Mouse (Mus musculus) G1E (cell line): ENCODE data around the gene Pappa2. TPM values are rescaled to one million over a fixed set of nuclear protein-coding genes. Genes with fewer than 3 reads are reported as not detected.

ENCODE experiments used
- ATAC-seq: 2 replicates; pipeline ENCODE4 v1.8.0; 2016; ENCODE audit warnings: mild to moderate bottlenecking; ENCODE audit not compliant: insufficient number of reproducible peaks, poor library complexity, low FRiP score, severe bottlenecking; ENCODE audit errors: extremely low read depth
- DNase-seq: peaks from one replicate; pipeline ENCODE4 v3.0.0; 2012; ENCODE audit warnings: low spot score
- H3K27me3 ChIP-seq: 2 replicates; pipeline ENCODE4 v1.6.1; 2012; ENCODE audit warnings: mild to moderate bottlenecking, low read length, inconsistent platforms; ENCODE audit not compliant: insufficient read depth
- H3K36me3 ChIP-seq: replicated peaks from 2 replicates; pipeline ENCODE3; 2012; ENCODE audit warnings: mild to moderate bottlenecking, inconsistent platforms
- H3K4me1 ChIP-seq: 2 replicates; pipeline ENCODE4 v1.6.1; 2012; ENCODE audit warnings: low read depth, low read length, inconsistent platforms, mixed read lengths; ENCODE audit not compliant: insufficient read depth
- H3K4me3 ChIP-seq: 2 replicates; pipeline ENCODE4 v1.5.1; 2012; ENCODE audit warnings: low read depth, mild to moderate bottlenecking, inconsistent platforms, low read length, moderate library complexity, mixed read lengths
- H3K9me3 ChIP-seq: replicated peaks from 2 replicates; pipeline ENCODE4 v1.6.1; 2012; ENCODE audit warnings: inconsistent platforms
- CTCF ChIP-seq: IDR thresholded peaks from 2 replicates; pipeline ENCODE4 v1.5.1; 2012; ENCODE audit warnings: low read depth, low read length, inconsistent platforms, mixed read lengths
- GATA1 ChIP-seq: IDR thresholded peaks from 2 replicates; pipeline ENCODE4 v1.6.1; 2012; ENCODE audit warnings: borderline replicate concordance, low read length, inconsistent platforms, mixed read lengths
- GATA2 ChIP-seq: IDR thresholded peaks from 2 replicates; pipeline ENCODE4 v1.6.1; 2012; ENCODE audit warnings: low read depth, low read length, inconsistent platforms, borderline replicate concordance
- POLR2AphosphoS5 ChIP-seq: IDR thresholded peaks from 2 replicates; pipeline ENCODE4 v1.6.1; 2012; ENCODE audit warnings: low read depth, low read length, inconsistent platforms; ENCODE audit not compliant: insufficient replicate concordance
- TAL1 ChIP-seq: conservative IDR thresholded peaks from 2 replicates; pipeline ENCODE4 v1.6.1; 2012; ENCODE audit warnings: low read depth, low read length, inconsistent platforms, mixed read lengths
- polyA plus RNA-seq: library from polyadenylated mRNA; stranded (reverse); fragments of >175 nt; gene quantifications from 2 replicates; pipeline ENCODE4 v1.2.3, GENCODE M21; 2012
- total RNA-seq, 2 experiments: library from RNA; stranded (forward) in 1 of 2; stranded (reverse) in 1 of 2; fragments of 200-1000 nt in 1 of 2; fragments of >200 nt in 1 of 2; fragmentation: Nextera tagmentation in 1 of 2; gene quantifications; 2 replicates each; pipeline ENCODE4 v1.2.3; 2014 to 2017

Gene Pappa2
- total and polyA plus RNA-seq, 3 experiments, result 0.05 TPM; not detected in 2

DNA sequence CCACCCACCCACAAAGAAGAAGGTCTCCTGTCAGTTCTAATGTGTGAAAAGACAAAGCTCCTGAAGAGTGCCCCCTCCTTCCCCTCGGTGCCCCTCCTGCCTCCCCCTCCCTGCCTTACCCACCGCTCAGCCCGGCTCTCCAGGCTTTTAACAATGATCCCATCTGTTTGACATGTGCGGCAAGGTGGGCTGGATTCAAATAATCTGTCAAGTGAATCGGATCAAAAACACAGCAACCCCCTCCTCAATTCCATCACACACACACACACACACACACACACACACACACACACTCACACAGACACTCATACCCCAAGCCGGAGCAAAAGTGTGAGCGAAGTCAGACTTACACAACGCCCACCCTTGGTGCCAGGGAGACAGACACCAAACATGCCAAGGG is 19.7 kb downstream of the Pappa2 start:
- DNase-seq (no peak), ATAC-seq (no peak)
- Histone ChIP-seq H3K27me3 (no peaks in the 10 kb centered on the region), H3K4me1 (no peaks in the 10 kb centered on the region), H3K36me3 (no peaks in the 10 kb centered on the region), H3K9me3 (peaks cover 28% of the 10 kb centered on the region), H3K4me3 (no peak overlapping the region)
- TF ChIP-seq POLR2AphosphoS5 (no peak), GATA1 (no peak), CTCF (no peak), TAL1 (no peak)

DNA sequence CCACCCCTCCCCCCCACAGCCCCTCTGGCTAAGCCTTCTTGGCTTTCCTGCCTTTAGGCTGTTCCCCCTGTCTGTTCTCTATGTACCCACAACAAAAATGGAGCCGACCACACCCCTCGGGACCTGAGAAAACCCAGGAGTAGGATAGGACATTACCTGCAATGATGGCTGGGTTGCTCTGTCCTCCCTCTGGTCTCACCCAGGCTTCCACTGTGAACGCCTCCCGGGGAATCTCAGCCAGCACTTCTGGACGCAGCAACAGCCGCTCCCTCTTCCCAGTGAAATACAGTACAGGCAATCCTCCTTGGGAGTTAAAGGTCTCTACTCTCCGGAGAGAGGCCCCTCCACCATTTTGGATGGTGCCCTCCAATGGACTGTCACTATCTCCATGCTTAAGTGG is 23.9 kb downstream of the Pappa2 start:
- Histone ChIP-seq H3K4me3 (no peak overlapping the region), H3K36me3 (no peaks in the 10 kb centered on the region), H3K27me3 (no peaks in the 10 kb centered on the region), H3K9me3 (peaks cover 43% of the 10 kb centered on the region), H3K4me1 (no peaks in the 10 kb centered on the region)
- DNase-seq, result no peak
- TF ChIP-seq POLR2AphosphoS5, result no peak
- TF ChIP-seq TAL1, result no peak
- TF ChIP-seq GATA2, result no peak
- no peak for TF ChIP-seq CTCF
- no peak for TF ChIP-seq GATA1
- ATAC-seq, result no peak

DNA sequence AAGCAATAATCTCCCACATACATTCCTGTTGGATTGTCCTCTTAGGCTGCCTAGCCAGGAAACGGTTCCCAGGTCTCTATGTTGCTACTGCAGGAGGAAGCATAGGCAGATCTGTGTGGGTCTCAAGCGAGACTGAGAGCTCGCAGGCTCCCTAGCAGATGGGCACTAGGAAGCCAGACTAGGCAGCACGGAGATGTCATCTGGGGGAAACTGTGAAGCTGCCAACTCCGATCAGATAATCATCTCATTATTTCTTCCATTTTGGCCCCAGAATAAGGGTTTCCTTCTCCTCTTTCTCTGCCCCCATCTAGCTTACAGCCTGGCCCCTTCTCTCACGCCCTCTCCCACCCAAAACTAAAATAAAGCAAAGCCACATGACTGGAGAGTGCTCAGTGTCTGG is 25.5 kb downstream of the Pappa2 start:
- TF ChIP-seq POLR2AphosphoS5 (no peak), GATA1 (no peak), CTCF (no peak), TAL1 (no peak), GATA2 (no peak)
- no peaks in the 10 kb centered on the region for H3K4me1 ChIP-seq
- DNase-seq (no peak), ATAC-seq (no peak)
- no peaks in the 10 kb centered on the region for H3K27me3 ChIP-seq
- H3K36me3 ChIP-seq, result no peaks in the 10 kb centered on the region
- no peak overlapping the region for H3K4me3 ChIP-seq
- H3K9me3 ChIP-seq, result peaks cover 50% of the 10 kb centered on the region

DNA sequence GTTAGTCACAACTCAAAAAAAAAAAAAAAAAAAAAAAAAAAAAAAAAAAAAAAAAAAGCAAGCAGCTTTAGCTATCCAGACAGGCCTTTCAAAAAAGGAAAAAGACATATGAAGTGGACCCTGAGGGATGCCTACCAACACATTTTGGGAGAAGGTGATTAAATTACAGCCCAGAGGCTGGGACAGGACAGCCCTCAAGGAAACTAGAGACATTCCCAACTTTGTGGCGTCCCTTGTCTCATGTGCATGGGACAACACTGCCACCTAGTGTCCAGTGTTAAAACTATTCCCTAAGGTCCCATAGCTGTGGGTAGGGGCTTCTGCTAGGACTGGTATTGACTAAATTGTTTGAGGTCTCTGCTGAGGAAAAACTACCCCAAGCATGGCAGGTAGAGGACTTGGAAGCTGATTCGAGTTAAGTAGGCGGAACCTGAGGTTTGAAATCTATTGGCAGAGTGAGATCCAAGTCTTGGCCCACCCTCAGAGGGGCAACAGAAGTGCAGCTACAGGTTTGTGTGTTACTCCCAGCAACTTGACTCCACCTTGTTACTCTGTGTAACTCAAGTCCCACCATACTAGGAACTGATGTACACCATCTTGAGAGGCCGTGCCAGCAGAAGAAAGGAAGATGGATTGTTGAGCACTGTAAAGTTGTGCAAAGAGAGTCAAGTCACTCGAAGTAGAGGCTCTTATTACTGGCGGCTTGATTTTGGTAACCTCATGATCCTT is 26.6 kb downstream of the Pappa2 start:
- Histone ChIP-seq H3K27me3 (no peaks in the 10 kb centered on the region), H3K4me1 (no peaks in the 10 kb centered on the region), H3K4me3 (no peak overlapping the region), H3K9me3 (peaks cover 55% of the 10 kb centered on the region), H3K36me3 (no peaks in the 10 kb centered on the region)
- DNase-seq (no peak), ATAC-seq (no peak)
- TF ChIP-seq POLR2AphosphoS5, result no peak
- no peak for TF ChIP-seq GATA1
- TF ChIP-seq TAL1, result no peak
- TF ChIP-seq GATA2, result no peak
- TF ChIP-seq CTCF, result no peak

DNA sequence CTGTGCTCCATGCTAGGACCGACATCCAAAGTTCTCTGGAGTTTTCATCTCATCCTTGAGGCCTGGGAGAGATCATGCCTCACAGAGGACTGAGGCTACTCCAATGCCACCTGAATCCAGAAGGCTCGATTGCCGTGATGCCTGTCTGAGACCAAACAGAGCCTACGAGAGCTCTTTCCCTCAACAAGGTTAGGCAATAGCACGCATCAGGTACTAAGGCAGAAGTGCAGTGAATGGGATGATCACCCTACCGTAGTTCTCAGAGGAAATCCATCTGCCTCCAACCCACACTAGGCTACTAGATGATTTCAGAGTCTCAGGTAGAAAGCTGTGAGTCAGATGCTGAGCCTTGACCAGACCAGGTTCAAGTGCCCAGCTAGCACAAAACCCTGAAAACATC is 31.2 kb downstream of the Pappa2 start:
- DNase-seq, result no peak
- TF ChIP-seq GATA2 (no peak), TAL1 (no peak), GATA1 (no peak), CTCF (no peak), POLR2AphosphoS5 (no peak)
- Histone ChIP-seq H3K4me3 (no peak overlapping the region), H3K36me3 (no peaks in the 10 kb centered on the region), H3K9me3 (peaks cover 47% of the 10 kb centered on the region), H3K27me3 (no peaks in the 10 kb centered on the region), H3K4me1 (no peaks in the 10 kb centered on the region)
- no peak for ATAC-seq

DNA sequence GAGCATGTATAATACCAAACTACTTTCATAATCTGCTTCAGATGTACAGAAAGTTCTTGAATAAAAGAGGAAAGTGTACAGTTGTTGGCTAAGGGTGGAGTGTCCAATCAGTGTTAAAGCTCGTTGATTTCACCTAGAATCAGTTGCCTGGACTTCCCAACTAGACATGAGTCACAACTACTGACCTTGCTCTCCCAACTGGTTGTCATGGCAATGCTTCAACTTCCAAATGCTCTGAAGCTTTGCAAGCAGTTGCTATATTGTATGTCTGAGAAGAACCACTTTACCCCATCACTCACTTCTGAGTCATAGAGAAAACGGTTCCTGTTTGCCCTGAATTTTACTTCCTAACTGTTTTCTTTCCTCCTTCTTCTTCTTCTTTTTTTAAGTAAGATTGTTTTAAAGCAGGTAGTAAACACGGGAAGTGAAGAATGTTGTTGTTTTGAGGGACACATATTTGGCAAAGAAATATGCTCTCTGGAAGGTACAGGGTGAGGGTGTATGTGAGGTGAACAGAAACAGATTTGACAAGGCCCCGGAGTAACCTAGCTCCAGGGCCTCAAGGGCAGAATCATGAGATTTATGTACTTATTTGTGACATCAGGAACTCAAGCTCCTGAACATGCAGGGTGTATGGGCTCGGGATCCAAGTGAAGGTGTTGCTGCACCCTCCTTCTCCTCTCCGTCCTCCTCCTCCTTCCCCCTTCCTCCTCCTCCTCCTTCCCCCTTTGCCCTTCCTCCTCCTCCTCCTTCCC is 32.1 kb downstream of the Pappa2 start:
- H3K27me3 ChIP-seq, result no peaks in the 10 kb centered on the region
- H3K9me3 ChIP-seq, result peaks cover 41% of the 10 kb centered on the region
- TF ChIP-seq POLR2AphosphoS5 (no peak), GATA1 (no peak), CTCF (no peak), GATA2 (no peak), TAL1 (no peak)
- DNase-seq (no peak), ATAC-seq (no peak)
- no peaks in the 10 kb centered on the region for H3K4me1 ChIP-seq
- H3K36me3 ChIP-seq, result no peaks in the 10 kb centered on the region
- H3K4me3 ChIP-seq, result no peak overlapping the region
